Mouse (Mus musculus): ENCODE measurements at regions not wholly inside any gene's neighbourhood (a gene's known extent, or its start where the extent isn't known, plus 50 kb on each side); places are given as distances from the start of the nearest gene placed in this dataset.

- no peaks in the 10 kb centered on the region for H3K27me3 ChIP-seq (replicated peaks)
- in situ Hi-C loops (cut with MboI; ENCODE audit: low pct_ligation_motif_present, low pct_unique_long_range_greater_than_20kb, low sequenced_read_pairs) (loop anchor here (25.0 kb wide), 1 partner anchor 562 kb away; no protein-coding TSS in a partner anchor), dilution Hi-C loops (cut with MboI; ENCODE audit: extremely low pct_ligation_motif_present, extremely low pct_unique_long_range_greater_than_20kb, low sequenced_read_pairs) (no loop called here)
- no peak overlapping the region for H3K9ac ChIP-seq (ENCODE audit: insufficient read depth, low read depth)
- H3K9me3 ChIP-seq (replicated peaks; ENCODE audit: low read length), result no peaks in the 10 kb centered on the region
- H3K4me3 ChIP-seq (replicated peaks in 1 of 3; ENCODE audit: low read depth in 2 of 3, low read length in 2 of 3, poor library complexity in 1 of 3), result no peak overlapping the region
- no peaks in the 10 kb centered on the region for H3K36me3 ChIP-seq (replicated peaks in 1 of 2; ENCODE audit: control insufficient read depth in 1 of 2, insufficient read depth in 1 of 2, low read length in 1 of 2)
- H3K79me2 ChIP-seq (replicated peaks; ENCODE audit: control insufficient read depth, extremely low read depth, insufficient read depth, poor library complexity, severe bottlenecking), result no peaks in the 10 kb centered on the region
- no peak overlapping the region for H3K4me2 ChIP-seq (ENCODE audit: insufficient read depth, low read depth, poor library complexity, severe bottlenecking)
- no peak for DNase-seq (ENCODE audit: extremely low read depth)
- no peaks in the 10 kb centered on the region for H3K4me1 ChIP-seq (ENCODE audit: control insufficient read depth in 1 of 2, insufficient read depth in 2 of 2)
- no peak overlapping the region for H3K27ac ChIP-seq (ENCODE audit: insufficient read depth, low read depth)
- TF ChIP-seq JUND (conservative IDR thresholded peaks at IDR 0.05; ENCODE audit: low read depth, low read length) (no peak), CTCF (conservative IDR thresholded peaks at IDR 0.05 in 1 of 2, IDR thresholded peaks at IDR 0.05 in 1 of 2; ENCODE audit: low read depth in 2 of 2, low read length in 2 of 2) (no peak), POLR2AphosphoS2 (IDR thresholded peaks at IDR 0.05; ENCODE audit: low read depth, low read length) (no peak), ELF1 (IDR thresholded peaks at IDR 0.05; ENCODE audit: low read depth, low read length) (no peak), USF1 (IDR thresholded peaks at IDR 0.05; ENCODE audit: low read depth, low read length) (no peak), ETS1 (conservative IDR thresholded peaks at IDR 0.05; ENCODE audit: low read depth, low read length) (no peak), MEF2A (IDR thresholded peaks at IDR 0.05; ENCODE audit: borderline replicate concordance, low read depth, low read length) (no peak), TCF12 (IDR thresholded peaks at IDR 0.05; ENCODE audit: low read depth, low read length) (no peak), BHLHE40 (IDR thresholded peaks at IDR 0.05; ENCODE audit: low read depth, low read length) (no peak), CHD2 (IDR thresholded peaks at IDR 0.05; ENCODE audit: low read length) (no peak), SMC3 (IDR thresholded peaks at IDR 0.05; ENCODE audit: low read depth, low read length) (no peak), RAD21 (IDR thresholded peaks at IDR 0.05; ENCODE audit: low read depth, low read length) (no peak), PAX5 (IDR thresholded peaks at IDR 0.05; ENCODE audit: low read length) (no peak)
Measured at GRCm38 (mm10) chr11:19849844-19850420, 74.2 kb upstream of the Spred2 start.

GRCm38 (mm10) chr11:19851022-19851615 is 73.1 kb upstream of the Spred2 start:
- no peak overlapping the region for H3K4me2 ChIP-seq (ENCODE audit: insufficient read depth, low read depth, poor library complexity, severe bottlenecking)
- dilution Hi-C loops (cut with MboI; ENCODE audit: extremely low pct_ligation_motif_present, extremely low pct_unique_long_range_greater_than_20kb, low sequenced_read_pairs) (no loop called here), in situ Hi-C loops (cut with MboI; ENCODE audit: low pct_ligation_motif_present, low pct_unique_long_range_greater_than_20kb, low sequenced_read_pairs) (no loop called here)
- H3K36me3 ChIP-seq (replicated peaks in 1 of 2; ENCODE audit: control insufficient read depth in 1 of 2, insufficient read depth in 1 of 2, low read length in 1 of 2), result no peaks in the 10 kb centered on the region
- no peak overlapping the region for H3K27ac ChIP-seq (ENCODE audit: insufficient read depth, low read depth)
- no peaks in the 10 kb centered on the region for H3K4me1 ChIP-seq (ENCODE audit: control insufficient read depth in 1 of 2, insufficient read depth in 2 of 2)
- no peak overlapping the region for H3K9ac ChIP-seq (ENCODE audit: insufficient read depth, low read depth)
- TF ChIP-seq TCF12 (IDR thresholded peaks at IDR 0.05; ENCODE audit: low read depth, low read length) (peak; percentile 68), EP300 (IDR thresholded peaks at IDR 0.05; ENCODE audit: low read length) (no peak), MAFK (IDR thresholded peaks at IDR 0.05; ENCODE audit: insufficient replicate concordance, low read length) (no peak)
- no peaks in the 10 kb centered on the region for H3K27me3 ChIP-seq (replicated peaks)
- no peak overlapping the region for H3K4me3 ChIP-seq (replicated peaks in 1 of 3; ENCODE audit: low read depth in 2 of 3, low read length in 2 of 3, poor library complexity in 1 of 3)
- no peaks in the 10 kb centered on the region for H3K9me3 ChIP-seq (replicated peaks; ENCODE audit: low read length)
- no peak for DNase-seq (ENCODE audit: extremely low read depth)
- no peaks in the 10 kb centered on the region for H3K79me2 ChIP-seq (replicated peaks; ENCODE audit: control insufficient read depth, extremely low read depth, insufficient read depth, poor library complexity, severe bottlenecking)
